Mouse (Mus musculus) lung, embryonic 14.5 days (tissue): ENCODE data around the gene Magix. TPM values are rescaled to one million over a fixed set of nuclear protein-coding genes. Genes with fewer than 3 reads are reported as not detected.
A peak's percentile ranks its signal among the peaks of the same experiment; 100 is the strongest.

Source experiments
- ATAC-seq: fragments of 200-750 bp; cut with Nextera tagmentation; 2 replicates; pipeline ENCODE4 v1.8.0; 2017; ENCODE audit warnings: mild to moderate bottlenecking, moderate TSS enrichment, moderate library complexity; ENCODE audit not compliant: insufficient read depth
- DNase-seq: peaks from one replicate; pipeline ENCODE4 v3.0.0-alpha.2; 2015
- H3K27ac ChIP-seq: fragments of 300-500 bp; sonication (generic); 2 replicates; pipeline ENCODE4 v1.5.1; 2014; ENCODE audit warnings: low read depth, mild to moderate bottlenecking, moderate library complexity
- H3K27me3 ChIP-seq: fragments of 300-500 bp; sonication (generic); 2 replicates; pipeline ENCODE4 v1.6.1; 2014; ENCODE audit warnings: low read length, control low read depth; ENCODE audit not compliant: insufficient read depth
- H3K36me3 ChIP-seq: fragments of 300-500 bp; sonication (generic); 2 replicates; pipeline ENCODE4 v1.6.1; 2014; ENCODE audit warnings: control low read depth; ENCODE audit not compliant: insufficient read depth
- H3K4me1 ChIP-seq: fragments of 300-500 bp; sonication (generic); 2 replicates; pipeline ENCODE4 v1.6.1; 2014; ENCODE audit warnings: antibody characterized with exemption, control low read depth; ENCODE audit not compliant: insufficient read depth
- H3K4me2 ChIP-seq: fragments of 300-500 bp; sonication (generic); 2 replicates; pipeline ENCODE4 v1.6.1; 2014; ENCODE audit warnings: mild to moderate bottlenecking
- H3K4me3 ChIP-seq: fragments of 300-500 bp; sonication (generic); 2 replicates; pipeline ENCODE4 v1.5.1; 2014; ENCODE audit warnings: low read depth, low read length
- H3K9ac ChIP-seq: fragments of 300-500 bp; sonication (generic); 2 replicates; pipeline ENCODE4 v1.6.1; 2014
- H3K9me3 ChIP-seq: fragments of 300-500 bp; sonication (generic); 2 replicates; pipeline ENCODE4 v1.6.1; 2016; ENCODE audit warnings: low read depth, low read length, control low read depth
- CTCF ChIP-seq: IDR thresholded peaks from 2 replicates; pipeline ENCODE4 v1.5.1; 2016; ENCODE audit warnings: antibody characterized with exemption, low read depth
- WGBS: fragments of 180-500 bp; shearing (Covaris S2); extraction: QIAGEN DNeasy Blood & Tissue Kit; methylation state at CpG from one replicate; pipeline ENCODE4 v1.1.7; 2014; 5-methylcytosine and 5-hydroxymethylcytosine counted together
- polyA plus RNA-seq: library from polyadenylated mRNA; unstranded; fragments of >200 nt; fragmentation: Nextera tagmentation; extraction: Ambion mirVana; gene quantifications from 2 replicates; pipeline ENCODE4 v1.2.1, GENCODE M21; 2014

Magix gene
- polyA plus RNA-seq, 1 experiment from 2014 or later = 0.13 TPM

DNA sequence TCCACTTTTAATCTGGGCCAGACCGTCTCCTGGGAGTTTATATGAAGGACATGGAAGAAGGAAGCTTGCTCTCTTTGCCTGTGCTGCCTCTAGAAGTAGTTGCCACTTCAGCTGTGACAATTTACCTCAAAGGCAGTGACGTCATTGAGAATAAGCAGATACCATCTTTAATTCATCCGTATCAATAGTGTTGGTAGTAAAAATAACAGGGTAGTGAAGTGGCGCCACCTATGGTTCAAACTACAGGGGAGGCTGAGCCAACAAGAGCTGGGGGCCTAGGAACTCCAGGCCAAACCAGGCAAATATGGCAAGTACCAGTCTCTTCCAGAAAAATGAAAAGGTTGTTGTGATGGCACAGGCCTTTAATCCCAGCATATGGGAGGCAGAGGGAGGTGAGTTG, 11.8 kb upstream of the Magix start:
- 34% methylated on average over 4 of the region's 4 CpGs for WGBS
- no peak overlapping the region for H3K9ac ChIP-seq
- H3K4me3 ChIP-seq = no peak overlapping the region
- peak; percentile 46 for DNase-seq
- TF ChIP-seq CTCF = peak; percentile 45
- no peak for ATAC-seq
- H3K36me3 ChIP-seq = no peaks in the 10 kb centered on the region
- H3K9me3 ChIP-seq = no peaks in the 10 kb centered on the region
- no peaks in the 10 kb centered on the region for H3K4me1 ChIP-seq
- H3K27me3 ChIP-seq = no peaks in the 10 kb centered on the region
- H3K4me2 ChIP-seq = no peak overlapping the region
- no peak overlapping the region for H3K27ac ChIP-seq

DNA sequence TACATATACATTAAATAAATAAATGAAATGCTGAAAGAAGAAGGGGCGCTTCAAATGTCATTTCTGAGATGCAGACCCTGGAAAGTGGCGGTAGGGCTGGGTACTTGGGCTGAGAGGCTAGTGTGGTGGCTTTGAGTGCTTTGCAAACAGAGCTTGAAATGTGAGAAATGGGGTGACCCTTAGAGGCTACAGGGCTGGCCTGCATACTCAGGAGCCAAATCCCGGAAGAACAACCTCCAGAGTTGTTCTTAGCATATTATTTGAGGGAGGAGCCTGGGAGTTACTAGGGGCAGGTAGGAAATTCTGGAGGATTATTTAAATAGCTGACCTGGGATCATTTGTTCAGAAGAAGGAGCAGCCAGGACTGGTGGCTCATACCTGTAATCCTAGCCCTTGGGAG, 9.4 kb upstream of the Magix start:
- WGBS = 45% methylated on average over 3 of the region's 3 CpGs
- Histone ChIP-seq H3K4me1 (no peaks in the 10 kb centered on the region), H3K4me2 (no peak overlapping the region), H3K27me3 (no peaks in the 10 kb centered on the region), H3K36me3 (no peaks in the 10 kb centered on the region), H3K9me3 (no peaks in the 10 kb centered on the region), H3K4me3 (no peak overlapping the region), H3K27ac (no peak overlapping the region), H3K9ac (no peak overlapping the region)
- DNase-seq (peak; percentile 26), ATAC-seq (peak; percentile 73; the same call in 1 of the 2 replicates)
- TF ChIP-seq CTCF = no peak

DNA sequence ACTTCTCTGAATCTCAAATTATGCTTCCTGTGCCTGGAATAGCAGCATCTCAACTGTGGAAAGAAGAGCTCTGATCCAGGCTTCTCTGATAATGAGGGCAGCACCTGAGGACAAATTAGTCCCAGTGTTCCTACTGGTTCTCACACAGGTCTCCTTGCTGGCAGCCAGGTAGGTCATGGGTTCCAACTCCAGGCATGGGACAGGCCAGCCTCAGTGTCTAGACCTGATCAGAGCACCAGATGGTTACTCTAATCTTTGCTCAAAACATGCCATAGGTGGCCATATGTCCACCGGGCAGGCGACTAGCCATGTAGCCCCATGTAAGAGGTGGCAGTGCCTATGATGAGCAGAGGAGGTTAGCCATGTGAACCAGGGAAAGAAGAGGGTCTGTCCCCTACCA, 7.3 kb upstream of the Magix start:
- no peak for ATAC-seq
- no peaks in the 10 kb centered on the region for H3K9me3 ChIP-seq
- H3K4me1 ChIP-seq = no peaks in the 10 kb centered on the region
- no peak overlapping the region for H3K4me2 ChIP-seq
- H3K36me3 ChIP-seq = no peaks in the 10 kb centered on the region
- no peak for TF ChIP-seq CTCF
- no peak overlapping the region for H3K27ac ChIP-seq
- WGBS = 90% methylated on average over 2 of the region's 2 CpGs
- H3K4me3 ChIP-seq = no peak overlapping the region
- no peak overlapping the region for H3K9ac ChIP-seq
- DNase-seq = no peak
- H3K27me3 ChIP-seq = no peaks in the 10 kb centered on the region

DNA sequence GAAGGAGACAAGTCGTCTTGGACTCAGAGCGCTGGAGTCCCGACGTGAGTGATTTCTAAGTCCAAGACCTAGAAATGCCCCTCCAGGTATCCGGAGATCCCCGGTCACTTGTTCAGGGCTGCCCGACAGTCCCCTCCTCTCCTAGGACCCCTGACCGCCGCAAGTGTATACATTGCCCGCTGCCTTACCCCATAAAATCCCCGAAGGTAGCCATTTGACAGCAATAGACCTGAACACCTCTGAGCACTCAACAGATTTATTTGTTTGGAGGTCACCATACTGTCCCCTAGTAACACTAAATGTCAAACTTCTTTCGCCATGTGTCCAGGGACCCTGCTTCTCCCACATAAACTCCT, 1.0 kb downstream of the Magix start:
- DNase-seq (no peak), ATAC-seq (no peak)
- 29% methylated on average over 11 of the region's 12 CpGs for WGBS
- no peaks in the 10 kb centered on the region for H3K27me3 ChIP-seq
- H3K4me3 ChIP-seq = peak overlapping the region; percentile 21
- no peaks in the 10 kb centered on the region for H3K36me3 ChIP-seq
- H3K9ac ChIP-seq = no peak overlapping the region
- no peaks in the 10 kb centered on the region for H3K9me3 ChIP-seq
- H3K4me2 ChIP-seq = peak overlapping the region; percentile 58
- H3K27ac ChIP-seq = no peak overlapping the region
- TF ChIP-seq CTCF = no peak
- H3K4me1 ChIP-seq = no peaks in the 10 kb centered on the region

DNA sequence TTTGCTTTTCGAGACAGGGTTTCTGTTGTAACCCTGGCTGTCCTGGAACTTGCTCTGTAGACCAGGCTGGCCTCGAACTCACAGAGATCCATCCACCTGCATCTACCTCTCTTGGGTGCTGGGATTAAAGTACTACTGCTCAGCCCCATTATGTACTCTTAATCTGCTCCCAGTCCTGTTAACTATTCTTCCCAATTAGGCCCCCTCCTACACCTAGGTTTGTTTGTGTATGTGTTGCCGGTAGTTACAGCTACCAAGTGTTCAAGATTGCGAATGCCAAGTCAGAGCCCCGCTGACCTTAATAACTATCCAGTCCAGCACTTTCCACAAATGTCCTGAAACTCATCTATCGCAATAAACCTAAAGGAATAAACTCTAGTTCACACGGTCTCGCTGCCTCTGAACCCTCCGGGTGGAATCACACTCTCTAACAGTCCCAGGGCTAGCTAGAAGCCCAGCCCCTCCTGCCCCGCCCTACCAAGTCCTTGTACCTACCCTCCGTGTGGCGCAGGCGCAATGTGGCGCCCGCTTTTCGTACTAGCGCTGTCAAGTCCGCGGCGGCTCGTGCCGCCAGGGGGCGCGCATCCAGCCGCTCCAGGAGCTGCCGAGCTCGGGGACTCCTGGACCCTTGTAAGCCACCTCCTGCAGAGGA, 1.5 kb downstream of the Magix start:
- Histone ChIP-seq H3K27ac (no peak overlapping the region), H3K27me3 (no peaks in the 10 kb centered on the region), H3K4me2 (peak overlapping the region; percentile 58), H3K4me3 (peak overlapping the region; percentile 21), H3K9me3 (no peaks in the 10 kb centered on the region), H3K9ac (no peak overlapping the region), H3K4me1 (no peaks in the 10 kb centered on the region), H3K36me3 (no peaks in the 10 kb centered on the region)
- peak; percentile 85 for TF ChIP-seq CTCF
- ATAC-seq (peak; percentile 98), DNase-seq (peak; percentile 94)
- WGBS = 8% methylated on average over 27 of the region's 27 CpGs

- Histone ChIP-seq H3K36me3 (no peaks in the 10 kb centered on the region), H3K27me3 (no peaks in the 10 kb centered on the region), H3K4me1 (no peaks in the 10 kb centered on the region), H3K9ac (no peak overlapping the region), H3K27ac (no peak overlapping the region), H3K4me2 (no peak overlapping the region), H3K4me3 (no peak overlapping the region), H3K9me3 (no peaks in the 10 kb centered on the region)
- TF ChIP-seq CTCF = peak; percentile 22; the same call in 1 of the 2 replicates
- ATAC-seq (no peak), DNase-seq (no peak)
- WGBS = 32% methylated on average over 3 of the region's 3 CpGs
These were observed 2.1 kb downstream of the Magix start for GRCm38 (mm10) chrX:7678986-7679385.

GRCm38 (mm10) chrX:7675001-7675380, 6.1 kb downstream of the Magix start:
- Histone ChIP-seq H3K27ac (no peak overlapping the region), H3K4me1 (no peaks in the 10 kb centered on the region), H3K9me3 (no peaks in the 10 kb centered on the region), H3K27me3 (no peaks in the 10 kb centered on the region), H3K4me2 (peak overlapping the region; percentile 57), H3K9ac (no peak overlapping the region), H3K36me3 (no peaks in the 10 kb centered on the region), H3K4me3 (peak overlapping the region; percentile 22)
- no peak for TF ChIP-seq CTCF
- WGBS = 37% methylated on average over 10 of the region's 10 CpGs
- no peak for DNase-seq
- ATAC-seq = no peak
